Mouse (Mus musculus) myocyte (in vitro differentiated cells): ENCODE measurements at regions not wholly inside any gene's neighbourhood (a gene's known extent, or its start where the extent isn't known, plus 50 kb on each side); places are given as distances from the start of the nearest gene placed in this dataset.

ENCODE experiments used
- POLR2A ChIP-seq: IDR thresholded peaks from one replicate; pipeline ENCODE4 v1.6.1; 2011; ENCODE audit warnings: low read depth, mild to moderate bottlenecking, control low read depth, moderate library complexity; ENCODE audit not compliant: insufficient read length
- USF1 ChIP-seq: IDR thresholded peaks from one replicate; pipeline ENCODE4 v1.6.1; 2011; ENCODE audit warnings: low read depth, mild to moderate bottlenecking, control low read depth, moderate library complexity

DNA sequence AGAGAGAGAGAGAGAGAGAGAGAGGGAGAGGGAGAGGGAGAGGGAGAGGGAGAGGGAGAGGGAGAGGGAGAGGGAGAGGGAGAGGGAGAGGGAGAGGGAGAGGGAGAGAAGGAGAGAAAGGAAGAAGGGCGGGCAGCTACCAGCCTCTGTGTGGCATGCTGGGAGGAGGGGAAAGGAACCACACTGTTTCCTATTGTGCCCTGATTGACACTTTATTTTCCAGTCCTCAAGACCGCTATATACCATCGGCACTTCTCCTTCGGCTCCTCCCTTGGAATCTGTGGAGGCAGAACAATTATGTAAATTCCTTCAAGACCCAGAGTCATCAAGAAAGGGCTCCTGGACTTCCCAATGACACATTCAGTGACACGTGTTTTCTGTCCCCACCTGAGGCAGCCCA is 67.8 kb upstream of the Gpr12 start:
- TF ChIP-seq USF1 (no peak), POLR2A (no peak)
